In genomic region chr9:53402991-53403390, GRCm38 (mm10) we compare ENCODE assay signal across 9 mouse cellular contexts. TPM values are rescaled to one million over a fixed set of nuclear protein-coding genes. Genes with fewer than 3 reads are reported as not detected.
DNase-seq lines count a peak whose midpoint lies in the region; ATAC-seq and TF ChIP-seq lines count a peak whose summit lies in the region.
"Had no signal": no experiment of that assay in that cellular context is flagged by ENCODE, and none has a peak within 500 bp of the region (broad histone marks: within the 10 kb centered on the region; RNA-seq: fewer than 3 reads in every experiment).

No protein-coding gene starts in this region.

- H3K9me3 ChIP-seq in heart, embryonic 13.5 days = no peaks in the 10 kb centered on the region
- H3K9me3 ChIP-seq in midbrain, postnatal 0 days (ENCODE audit: low read length) = no peaks in the 10 kb centered on the region
- no peaks in the 10 kb centered on the region for H3K9me3 ChIP-seq in midbrain, embryonic 15.5 days

- intact Hi-C loops in heart, adult 2 months (cut with DNase I) = no loop called here

- TF ChIP-seq CTCF in heart, adult 2 months (IDR thresholded peaks at IDR 0.05) = no peak
- no peak for TF ChIP-seq CTCF in midbrain, postnatal 0 days (IDR thresholded peaks at IDR 0.05)
- no peak for TF ChIP-seq CTCF in thymus, adult 2 months (IDR thresholded peaks at IDR 0.05; ENCODE audit: borderline replicate concordance, control insufficient read depth, extremely low read depth, insufficient read depth, low read length, poor library complexity)

- TF ChIP-seq POLR2A in heart, adult 2 months (IDR thresholded peaks at IDR 0.05; ENCODE audit: insufficient read depth, low read depth, low read length) = no peak
- no peak for TF ChIP-seq POLR2A in thymus, adult 2 months (IDR thresholded peaks at IDR 0.05; ENCODE audit: control insufficient read depth, extremely low read depth, insufficient read depth, low read length, poor library complexity)

- no peak for TF ChIP-seq EP300 in heart, adult 2 months (IDR thresholded peaks at IDR 0.05; ENCODE audit: insufficient read depth, low read depth, low read length)

- H3K79me2 ChIP-seq in heart, adult 2 months (replicated peaks; ENCODE audit: control insufficient read depth, insufficient read depth, low read length) = no peaks in the 10 kb centered on the region

- no peak overlapping the region for H3K9ac ChIP-seq in heart, embryonic 13.5 days
- H3K9ac ChIP-seq in heart, adult 2 months (ENCODE audit: low read depth, low read length) = no peak overlapping the region
- no peak overlapping the region for H3K9ac ChIP-seq in midbrain, postnatal 0 days (replicated peaks; ENCODE audit: low read length, poor library complexity, severe bottlenecking)
- no peak overlapping the region for H3K9ac ChIP-seq in midbrain, embryonic 15.5 days

- peaks cover 11% of the 10 kb centered on the region for H3K36me3 ChIP-seq in heart, embryonic 13.5 days
- no peaks in the 10 kb centered on the region for H3K36me3 ChIP-seq in heart, adult 2 months (ENCODE audit: control insufficient read depth, insufficient read depth, low read length)
- H3K36me3 ChIP-seq in midbrain, postnatal 0 days (ENCODE audit: insufficient read depth, low read length) = no peaks in the 10 kb centered on the region
- H3K36me3 ChIP-seq in midbrain, embryonic 15.5 days (replicated peaks) = no peaks in the 10 kb centered on the region
- no peaks in the 10 kb centered on the region for H3K36me3 ChIP-seq in thymus, adult 2 months (ENCODE audit: control insufficient read depth, insufficient read depth, low read length)

- peaks cover 23% of the 10 kb centered on the region for H3K4me1 ChIP-seq in heart, embryonic 13.5 days
- H3K4me1 ChIP-seq in heart, adult 2 months (ENCODE audit: control insufficient read depth, insufficient read depth, low read length) = peaks cover 1% of the 10 kb centered on the region; the same call in 1 of the 2 replicates
- no peaks in the 10 kb centered on the region for H3K4me1 ChIP-seq in midbrain, postnatal 0 days (ENCODE audit: insufficient read depth, low read length)
- H3K4me1 ChIP-seq in midbrain, embryonic 15.5 days = peaks cover 22% of the 10 kb centered on the region
- H3K4me1 ChIP-seq in thymus, adult 2 months (replicated peaks; ENCODE audit: control insufficient read depth, insufficient read depth, low read length) = peaks cover 13% of the 10 kb centered on the region

- no peak for ATAC-seq in heart, embryonic 13.5 days (ENCODE audit: extremely low read depth, insufficient number of reproducible peaks, low FRiP score, low TSS enrichment)
- ATAC-seq in midbrain, postnatal 0 days (ENCODE audit: low FRiP score) = no peak
- no peak for ATAC-seq in midbrain, embryonic 15.5 days (replicated peaks)
- ATAC-seq: CD4-positive, CD25-positive, alpha-beta regulatory T cell, adult 4 months had no signal

- H3K27me3 ChIP-seq in heart, embryonic 13.5 days (replicated peaks) = no peaks in the 10 kb centered on the region
- no peaks in the 10 kb centered on the region for H3K27me3 ChIP-seq in heart, adult 2 months (ENCODE audit: control insufficient read depth, insufficient read depth, low read length)
- H3K27me3 ChIP-seq in midbrain, postnatal 0 days (ENCODE audit: insufficient read depth, low read length) = no peaks in the 10 kb centered on the region
- H3K27me3 ChIP-seq in midbrain, embryonic 15.5 days (replicated peaks) = no peaks in the 10 kb centered on the region
- H3K27me3 ChIP-seq in thymus, adult 2 months (ENCODE audit: control insufficient read depth, insufficient read depth, low read length) = no peaks in the 10 kb centered on the region

- 0 out of 2 replicates have a peak overlapping the region, but pooled peaks have one; percentile 54 for H3K27ac ChIP-seq in heart, embryonic 13.5 days (replicated peaks)
- H3K27ac ChIP-seq in heart, adult 2 months = no peak overlapping the region
- no peak overlapping the region for H3K27ac ChIP-seq in midbrain, postnatal 0 days (ENCODE audit: low read depth, low read length)
- H3K27ac ChIP-seq in midbrain, embryonic 15.5 days = no peak overlapping the region
- no peak overlapping the region for H3K27ac ChIP-seq in thymus, adult 2 months (ENCODE audit: control insufficient read depth, insufficient read depth, low read length)

- H3K4me2 ChIP-seq in heart, embryonic 13.5 days = peak overlapping the region; percentile 61
- no peak overlapping the region for H3K4me2 ChIP-seq in midbrain, postnatal 0 days (ENCODE audit: low read depth, low read length, poor library complexity, severe bottlenecking)
- H3K4me2 ChIP-seq in midbrain, embryonic 15.5 days = no peak overlapping the region

- no peak for DNase-seq in heart, adult 2 months
- peak; percentile 51 for DNase-seq in midbrain, postnatal 0 days (ENCODE audit: low spot score)
- peak; percentile 33 for DNase-seq in kidney, postnatal 14 days
- DNase-seq in cerebellum, postnatal 36 days = no peak
- no peak for DNase-seq in layer of hippocampus, postnatal 36 days
- no peak for DNase-seq in thymus, adult 2 months

- no peak overlapping the region for H3K4me3 ChIP-seq in heart, embryonic 13.5 days
- H3K4me3 ChIP-seq in heart, adult 2 months = no peak overlapping the region
- H3K4me3 ChIP-seq in midbrain, postnatal 0 days (ENCODE audit: low read depth, low read length) = no peak overlapping the region
- H3K4me3 ChIP-seq in midbrain, embryonic 15.5 days = no peak overlapping the region
- H3K4me3 ChIP-seq in thymus, adult 2 months (ENCODE audit: control insufficient read depth, insufficient read depth, low read length) = no peak overlapping the region

- WGBS in heart, embryonic 13.5 days = 81% methylated on average over 8 of the region's 8 CpGs
- 84% methylated on average over 8 of the region's 8 CpGs for WGBS in heart, adult 2 months
- WGBS in midbrain, postnatal 0 days = 82% methylated on average over 8 of the region's 8 CpGs
- WGBS in midbrain, embryonic 15.5 days = 82% methylated on average over 8 of the region's 8 CpGs
- WGBS in thymus, adult 2 months = 93% methylated on average over 8 of the region's 8 CpGs

RNA-seq across cellular contexts. Expression of gene 4930550C14Rik, which starts 0.9 kb away (rescaled TPM):
- 0.36 and 0.41 TPM in 2 replicates for polyA plus RNA-seq in heart, embryonic 13.5 days (2015; fragmentation: Nextera tagmentation; extraction: Ambion mirVana)
- total RNA-seq in heart, adult 2 months (2021) = not detected
- polyA plus RNA-seq in heart, adult 2 months (2012; rRNA removed) = 0.31 and 0.61 TPM in 2 replicates
- 0.71 TPM in 1 of 2 replicates, not detected in the other for total RNA-seq in midbrain, postnatal 0 days (2014; rRNA removed)
- polyA plus RNA-seq in midbrain, postnatal 0 days (2015; fragmentation: Nextera tagmentation; extraction: Ambion mirVana) = 0.36 and 0.49 TPM in 2 replicates
- polyA plus RNA-seq in midbrain, embryonic 15.5 days (2015; fragmentation: Nextera tagmentation; extraction: Ambion mirVana) = 0.13 and 0.28 TPM in 2 replicates
- total RNA-seq in layer of hippocampus, postnatal 36 days (2021) = under 1 TPM in 1 of 2 experiments, not detected in 1; 0.38 TPM
- 0.12 and 0.36 TPM in 2 replicates for polyA plus RNA-seq in thymus, adult 2 months (2012; rRNA removed)

RNA-seq across cellular contexts. Expression of gene Kdelc2, which starts 19.2 kb away (rescaled TPM):
- 21.0 and 21.6 TPM in 2 replicates for polyA plus RNA-seq in heart, embryonic 13.5 days (2015; fragmentation: Nextera tagmentation; extraction: Ambion mirVana)
- total RNA-seq in heart, adult 2 months (2021) = 1 to 10 TPM; 6.6 to 8.4 TPM
- 3.7 and 5.4 TPM in 2 replicates for polyA plus RNA-seq in heart, adult 2 months (2012; rRNA removed)
- 5.9 TPM in 2 replicates for total RNA-seq in midbrain, postnatal 0 days (2014; rRNA removed)
- polyA plus RNA-seq in midbrain, postnatal 0 days (2015; fragmentation: Nextera tagmentation; extraction: Ambion mirVana) = 6.4 and 7.0 TPM in 2 replicates
- 5.8 and 6.6 TPM in 2 replicates for polyA plus RNA-seq in midbrain, embryonic 15.5 days (2015; fragmentation: Nextera tagmentation; extraction: Ambion mirVana)
- 1 to 10 TPM; 4.6 to 4.8 TPM for total RNA-seq in layer of hippocampus, postnatal 36 days (2021)
- 1.6 and 1.8 TPM in 2 replicates for polyA plus RNA-seq in thymus, adult 2 months (2012; rRNA removed)

Comparison
In these comparisons a context has a peak if more than half of its experiments do, and no peak if none do; other contexts are left out.
1. DNase-seq: peak in midbrain, postnatal 0 days (single experiment) and kidney, postnatal 14 days (single experiment); none in heart, adult 2 months (0 of 2), cerebellum, postnatal 36 days (0 of 2), layer of hippocampus, postnatal 36 days (0 of 2) and thymus, adult 2 months (single experiment).